Mouse (Mus musculus) ES-CJ7 (cell line): ENCODE data around the gene Zfp46.

Source experiments
- DNase-seq: peaks from one replicate; pipeline ENCODE4 v3.0.0; 2011; ENCODE audit warnings: low read depth, low spot score

The Zfp46 gene

DNA sequence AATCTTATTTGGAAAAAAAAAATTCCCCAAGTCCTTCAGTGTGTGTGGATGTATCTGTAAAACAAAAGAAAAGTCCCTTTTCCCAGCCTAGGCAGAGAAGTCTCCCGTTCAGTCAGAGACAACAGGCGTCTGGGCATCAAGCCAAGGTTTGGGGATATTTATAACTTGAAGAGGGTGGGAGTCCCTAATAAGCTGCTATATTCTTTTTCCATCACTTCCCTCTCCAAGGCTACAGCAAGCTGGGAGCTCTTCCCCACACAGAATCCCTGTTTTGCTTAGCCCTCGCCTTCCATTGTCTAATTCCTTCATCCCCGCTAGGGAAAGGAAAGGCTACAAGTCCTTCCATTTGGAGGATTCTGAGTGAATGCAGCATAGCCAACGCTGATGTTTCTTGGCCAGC, at the start of gene Zfp46:
Gene Zfp46, plus strand, starts transcription at position 229 of the 400 bp plus-strand sequence.
- no peak for DNase-seq

DNA sequence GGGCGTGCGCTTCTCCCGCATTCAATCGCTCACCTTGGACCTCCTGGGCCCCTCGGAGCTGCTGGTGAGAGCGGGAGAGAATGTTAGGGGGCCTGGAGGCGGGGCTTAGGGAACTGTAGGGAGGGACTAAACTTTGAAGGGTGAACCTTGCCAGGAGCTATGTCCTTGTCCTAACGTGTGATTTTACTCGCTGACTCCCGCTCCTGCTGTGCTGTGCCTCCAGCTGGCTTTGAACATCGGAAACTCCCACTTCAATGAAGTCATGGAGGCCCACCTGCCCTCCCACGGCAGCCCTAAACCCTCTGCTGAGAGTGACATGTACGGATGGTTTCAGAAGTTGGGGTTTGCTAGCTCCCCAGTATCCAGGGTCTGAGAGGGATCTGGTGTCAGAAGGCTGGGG, 45.8 kb upstream of the Zfp46 start:
- no peak for DNase-seq

DNA sequence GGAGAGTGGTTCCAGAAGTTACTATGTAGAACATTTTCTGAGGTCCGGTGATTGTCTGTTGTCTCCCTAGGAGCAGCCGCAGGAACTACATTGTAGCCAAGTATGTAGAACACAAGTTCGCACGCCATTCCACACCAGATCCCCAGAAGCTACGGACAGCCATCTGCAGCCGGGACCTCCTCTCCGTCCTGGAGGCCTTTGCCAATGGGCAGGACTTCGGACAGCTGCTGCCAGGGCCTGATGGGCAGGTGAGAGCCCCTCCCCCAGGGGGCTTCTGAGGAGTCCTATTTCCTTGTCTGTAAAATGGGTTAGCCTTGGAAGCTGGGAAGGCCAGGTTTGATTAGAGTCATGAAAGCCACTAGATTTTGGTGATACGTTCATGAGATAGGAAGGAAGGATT, 45.4 kb upstream of the Zfp46 start:
- no peak for DNase-seq

DNA sequence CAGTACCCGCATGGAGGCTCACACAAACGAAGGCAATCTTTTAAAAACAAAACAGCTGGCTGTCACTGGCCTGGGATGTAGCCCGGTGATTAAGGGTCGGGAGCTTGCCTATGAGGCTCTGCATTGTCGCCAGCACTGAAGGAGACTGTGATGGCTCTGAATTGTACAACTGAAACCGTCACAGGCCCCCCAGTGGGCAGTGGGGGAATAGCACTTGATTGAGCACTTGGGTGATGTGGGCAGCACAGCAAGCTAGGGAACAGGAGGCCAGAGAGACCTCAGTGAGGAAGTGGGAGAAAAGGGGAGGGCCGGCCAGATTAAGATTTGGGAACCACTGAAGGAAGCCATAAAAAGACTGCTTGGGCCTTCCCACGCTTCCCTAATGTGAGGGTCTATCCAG, 44.9 kb upstream of the Zfp46 start:
- DNase-seq: peak; percentile 89

DNA sequence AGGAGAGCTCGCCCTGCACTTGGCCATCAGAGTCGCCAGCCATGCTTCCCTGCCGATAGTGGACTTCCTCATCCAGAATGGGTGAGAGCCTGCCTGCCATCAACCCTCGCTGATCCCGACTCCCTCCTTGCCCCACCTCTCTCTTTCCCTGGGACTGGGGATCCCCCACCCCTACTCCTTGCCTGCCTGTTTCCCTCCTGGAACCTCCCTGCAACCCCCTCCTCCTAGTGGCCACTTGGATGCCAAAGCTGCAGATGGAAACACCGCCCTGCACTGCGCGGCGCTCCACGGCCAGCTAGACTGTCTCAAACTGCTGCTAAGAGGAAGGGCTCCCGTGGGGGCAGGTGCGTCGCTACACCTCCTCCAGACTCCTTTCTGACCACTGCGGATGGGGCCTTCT, 44.4 kb upstream of the Zfp46 start:
- DNase-seq: no peak

DNA sequence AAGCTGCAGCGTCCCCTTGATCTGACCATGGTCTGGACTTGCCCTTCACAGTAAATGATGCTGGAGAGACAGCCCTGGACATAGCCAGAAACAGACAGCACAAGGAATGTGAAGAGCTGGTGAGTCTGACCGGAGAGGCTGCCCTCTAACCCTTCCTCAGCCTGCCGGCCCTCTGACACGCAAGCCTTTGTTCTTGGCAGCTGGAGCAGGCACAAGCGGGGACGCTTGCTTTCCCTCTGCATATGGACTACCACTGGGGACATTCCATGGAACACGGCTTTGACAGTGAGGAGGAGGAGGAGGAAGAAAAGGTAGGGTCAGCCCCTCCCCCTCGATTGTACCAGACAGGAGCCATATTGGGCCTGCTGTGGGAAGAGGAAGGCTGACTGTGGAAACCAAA, 43.5 kb upstream of the Zfp46 start:
- no peak for DNase-seq

DNA sequence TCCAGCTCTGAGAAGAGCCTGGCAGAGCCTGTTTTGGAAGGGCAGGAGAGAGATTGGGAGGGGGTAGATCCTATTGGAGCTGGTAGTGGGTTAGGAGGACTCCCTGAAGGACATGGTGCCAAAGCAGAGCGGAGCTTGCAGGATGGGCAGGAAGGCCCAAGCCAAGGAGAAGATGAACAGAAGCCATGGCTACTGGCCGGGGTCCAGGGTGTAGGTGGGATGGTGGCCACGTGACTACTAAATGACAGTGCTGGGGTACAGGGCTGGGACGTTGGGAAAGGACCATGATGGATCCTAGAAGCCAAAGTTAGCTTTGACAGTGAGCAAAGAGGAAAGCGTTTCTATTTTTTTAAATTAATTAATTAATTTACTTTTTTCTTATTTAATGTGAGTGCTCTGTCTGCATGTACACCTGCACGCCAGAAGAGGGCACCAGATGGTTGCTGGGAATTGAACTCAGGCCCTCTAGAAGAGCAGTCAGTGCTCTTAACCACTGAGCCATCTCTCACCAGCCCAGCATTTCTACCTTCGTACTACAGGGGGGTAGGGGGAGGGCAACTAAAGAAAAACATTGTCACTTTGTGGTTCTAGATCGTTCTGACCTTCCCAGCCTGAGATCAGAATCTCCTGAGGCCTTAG, 42.3 kb upstream of the Zfp46 start:
- peak; percentile 59 for DNase-seq

DNA sequence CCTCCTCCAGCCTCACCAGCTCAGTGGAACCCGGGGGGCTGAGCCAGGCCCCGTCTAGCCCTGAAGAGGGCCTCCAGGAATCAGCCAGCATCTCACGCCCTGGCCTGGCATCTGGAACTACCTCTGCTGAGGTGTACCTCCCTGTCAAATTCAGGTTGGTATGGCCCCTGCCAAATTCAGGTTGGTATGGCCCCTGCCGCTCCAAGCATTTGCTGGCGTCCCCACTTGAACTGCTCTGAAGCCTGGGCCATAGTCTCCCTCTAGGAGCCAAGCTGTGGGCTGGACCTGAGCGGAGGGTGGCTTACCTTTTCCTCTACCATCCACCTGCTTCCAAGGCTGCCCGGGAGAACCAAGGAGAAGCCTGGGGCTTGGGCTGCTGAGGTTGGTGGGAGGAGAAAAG, 41.8 kb upstream of the Zfp46 start:
- no peak for DNase-seq

DNA sequence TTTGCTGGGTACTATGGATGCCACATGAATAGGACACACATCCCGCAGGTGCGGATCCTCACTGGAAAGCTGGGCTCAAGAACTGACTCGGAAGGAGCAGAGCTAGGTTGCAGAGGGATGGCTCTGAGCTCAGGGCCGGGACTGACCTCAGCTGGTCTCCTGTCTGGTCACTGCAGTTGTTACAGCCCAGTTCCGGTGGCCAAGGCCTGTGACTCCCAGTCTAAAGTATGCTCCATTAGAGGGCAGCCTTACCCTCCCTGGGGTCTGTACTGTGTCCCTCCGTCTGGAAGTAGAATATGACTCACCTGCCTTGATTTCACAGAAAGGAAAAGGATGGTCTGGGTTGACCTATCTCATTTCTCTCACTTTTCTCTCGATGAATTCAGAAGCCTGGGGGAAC, 40.3 kb upstream of the Zfp46 start:
- DNase-seq: no peak

DNA sequence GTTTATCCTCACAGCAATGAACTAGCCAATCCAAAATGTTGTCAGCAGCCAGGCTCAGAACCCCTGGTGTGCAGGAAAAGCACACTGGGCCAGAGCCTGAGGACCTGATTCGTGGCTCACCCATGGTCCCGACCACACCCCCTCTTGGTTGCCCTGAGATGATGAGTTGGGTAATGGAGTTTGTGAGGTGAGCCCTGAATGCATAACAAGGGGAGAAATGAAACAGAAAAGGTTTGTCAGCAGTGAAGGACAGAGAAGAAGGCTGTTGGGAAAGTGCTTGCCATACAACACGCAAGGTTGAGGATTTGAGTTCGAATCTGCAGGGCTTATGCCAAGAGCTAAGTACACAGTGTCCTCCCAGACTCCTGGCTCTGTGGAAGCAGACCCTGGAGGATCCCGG, 38.8 kb upstream of the Zfp46 start:
- DNase-seq: peak; percentile 64

DNA sequence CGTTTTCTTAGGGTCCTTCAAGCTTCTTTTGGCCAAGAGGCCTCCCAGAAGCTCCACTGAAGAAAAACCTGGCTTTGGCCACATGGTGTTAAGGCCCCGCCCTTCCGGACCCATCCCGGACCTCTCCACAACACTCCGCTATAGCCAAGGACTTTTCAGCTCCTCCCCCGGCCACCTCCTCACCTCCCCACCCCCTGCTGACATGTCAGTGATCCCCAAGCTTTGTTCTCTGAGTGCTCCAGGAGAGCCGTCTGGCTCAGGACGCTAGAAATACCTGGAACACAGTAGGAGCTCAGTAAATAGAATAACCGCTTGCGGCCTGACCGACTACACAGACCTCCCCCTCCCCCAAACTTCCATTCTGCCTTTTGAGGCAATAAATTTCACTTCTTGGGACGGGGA, 37.9 kb upstream of the Zfp46 start:
- DNase-seq: peak; percentile 97

DNA sequence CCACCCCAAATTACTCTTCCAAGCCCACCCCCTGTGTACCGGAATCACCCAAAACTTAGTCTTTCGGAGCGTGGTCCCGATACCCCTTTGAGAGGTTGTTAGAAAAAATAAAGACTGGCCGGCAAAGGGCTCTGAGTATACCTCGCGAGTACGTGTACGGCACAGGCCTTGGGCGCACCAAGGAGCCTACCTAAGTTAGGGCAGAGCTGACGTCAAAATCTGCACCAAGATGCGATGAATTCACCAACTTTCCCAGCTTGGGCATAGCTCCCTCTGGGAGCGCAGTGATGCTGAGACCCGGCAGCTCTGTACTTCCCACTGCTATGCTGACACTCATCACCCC, 37.1 kb upstream of the Zfp46 start:
- DNase-seq: peak; percentile 69

DNA sequence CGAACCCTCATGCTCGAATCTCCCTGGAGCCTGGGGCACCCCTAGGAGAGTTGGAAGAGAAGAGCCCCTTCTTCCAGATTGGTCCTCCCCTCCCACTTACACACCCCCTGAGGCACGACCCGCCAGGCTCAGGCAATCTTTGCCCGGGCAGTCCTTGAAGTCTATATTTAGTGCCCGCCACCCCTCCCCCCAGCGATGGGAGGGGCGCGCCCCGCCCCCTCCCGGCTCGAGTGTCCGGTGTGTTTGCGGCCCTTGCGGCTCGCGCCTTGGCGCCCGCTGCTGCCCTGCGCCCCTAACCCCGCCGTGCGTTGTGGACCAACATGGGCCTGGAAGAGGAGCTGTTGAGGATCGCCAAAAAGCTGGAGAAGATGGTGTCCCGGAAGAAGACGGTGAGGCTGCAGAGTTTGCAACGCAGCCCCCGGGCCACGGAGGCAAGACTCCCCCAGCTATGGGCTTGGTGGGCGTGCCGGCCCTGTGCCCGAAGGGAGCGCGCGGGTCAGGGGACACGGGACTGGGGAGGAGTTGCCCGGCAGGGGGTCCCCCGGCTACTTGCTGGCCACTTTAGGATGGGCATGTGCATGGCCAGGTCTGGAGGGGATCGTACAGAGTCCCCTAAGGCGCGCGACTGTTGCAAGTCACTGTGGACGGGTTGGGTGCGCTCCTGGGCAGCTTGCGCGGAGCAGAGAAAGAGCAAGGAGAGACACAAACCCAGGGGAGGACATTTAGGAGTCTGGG, 36.6 kb upstream of the Zfp46 start, which contains the start of gene Tcea3:
Gene Tcea3, plus strand, starts transcription at position 1 of the 735 bp plus-strand sequence.
- DNase-seq: peak; percentile 79

DNA sequence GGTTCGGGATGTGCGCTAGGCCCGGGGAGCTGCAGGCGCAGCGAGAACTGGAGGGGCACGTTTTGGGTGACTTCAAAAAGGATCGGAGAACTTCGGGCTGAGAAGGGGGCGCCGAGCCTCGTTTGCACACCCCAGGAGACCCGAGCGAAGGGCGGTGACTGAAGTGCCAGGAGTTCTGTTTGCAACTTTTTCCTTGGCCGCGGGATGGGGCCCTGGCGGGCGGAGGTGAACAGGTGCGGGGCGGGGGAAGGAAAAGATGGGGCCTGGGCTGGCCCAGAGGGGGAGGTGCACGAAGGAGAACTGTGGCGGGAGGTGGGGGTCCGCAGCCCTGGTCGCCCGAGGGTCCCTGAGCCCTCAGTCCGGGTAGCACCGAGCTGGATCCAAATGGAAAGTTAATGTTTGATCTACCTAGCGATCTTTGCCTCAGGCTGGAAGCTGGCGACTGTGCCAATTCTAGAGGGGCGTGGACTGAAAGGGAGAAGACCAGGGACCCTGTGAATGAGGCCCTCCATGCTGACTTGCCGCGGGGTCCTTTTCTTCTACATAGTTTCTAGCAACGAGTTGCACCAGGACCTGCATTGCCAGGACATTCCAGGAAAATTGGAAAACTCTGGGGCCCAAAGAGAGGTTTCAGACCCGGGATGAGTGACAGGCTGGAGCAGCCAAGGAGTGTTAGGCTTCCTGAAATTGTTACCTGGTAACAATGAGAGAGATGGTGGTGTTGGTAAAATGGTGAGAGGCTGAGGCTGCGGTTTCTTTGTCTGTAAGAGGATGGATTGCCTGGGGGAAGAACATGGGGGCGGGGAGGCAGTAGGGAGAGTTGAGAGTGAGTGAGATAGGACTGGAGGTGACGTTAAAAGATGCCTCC, 35.8 kb upstream of the Zfp46 start:
- peak; percentile 63 for DNase-seq

DNA sequence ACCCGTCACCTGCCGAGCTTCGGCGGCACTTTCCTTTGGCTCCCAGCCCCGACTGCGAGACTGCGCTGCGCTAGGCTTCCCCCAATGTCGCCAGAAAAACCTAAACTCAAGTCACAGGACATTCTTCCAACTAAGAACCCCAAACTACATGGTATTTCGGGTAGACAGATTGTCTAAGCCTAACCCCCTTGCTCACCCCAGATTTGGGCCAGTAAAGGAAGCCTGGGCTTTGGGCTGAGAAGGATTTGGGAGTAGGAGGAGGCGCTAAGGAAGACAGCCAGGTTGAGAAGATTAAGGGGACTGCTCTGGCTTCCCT, 35.2 kb upstream of the Zfp46 start:
- DNase-seq: no peak

DNA sequence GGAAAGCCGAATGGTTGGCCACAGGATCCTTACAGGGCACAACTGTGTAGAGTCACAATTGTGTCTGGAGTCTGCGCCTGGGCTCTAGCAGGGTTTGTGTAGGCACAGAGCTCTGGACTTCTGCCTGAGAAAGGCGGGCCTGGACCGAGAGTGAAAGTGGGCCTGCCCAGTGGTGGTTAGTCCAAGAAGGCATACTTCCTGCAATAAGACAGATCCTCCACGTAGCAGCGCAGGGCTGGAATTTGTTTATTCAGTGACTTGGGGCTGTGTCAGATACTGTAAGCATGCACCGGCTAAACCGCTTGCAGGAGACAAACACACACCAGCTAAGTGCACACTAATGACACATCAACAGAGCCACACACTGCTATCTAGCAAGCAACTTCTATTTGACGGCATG, 34.7 kb upstream of the Zfp46 start:
- DNase-seq: no peak

DNA sequence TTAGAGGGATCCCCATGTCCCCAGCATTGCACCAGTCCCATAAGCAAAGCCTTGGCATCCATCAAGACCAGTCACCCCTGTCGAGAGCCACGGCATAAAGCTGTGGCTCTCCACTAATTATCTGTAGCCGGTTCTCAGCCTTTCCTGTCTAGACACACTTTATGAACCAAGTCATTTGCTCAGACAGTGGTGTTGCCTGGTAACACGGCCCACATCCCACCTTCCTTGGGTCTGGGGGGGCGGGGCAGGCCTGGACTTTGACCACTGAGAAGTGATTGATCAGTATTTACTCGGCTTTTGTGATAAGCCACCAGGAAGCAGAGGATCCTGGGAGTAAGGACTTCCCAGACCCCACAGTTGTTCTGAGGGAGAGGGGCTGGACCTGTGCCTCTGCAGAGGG, 28.6 kb upstream of the Zfp46 start:
- DNase-seq: no peak

DNA sequence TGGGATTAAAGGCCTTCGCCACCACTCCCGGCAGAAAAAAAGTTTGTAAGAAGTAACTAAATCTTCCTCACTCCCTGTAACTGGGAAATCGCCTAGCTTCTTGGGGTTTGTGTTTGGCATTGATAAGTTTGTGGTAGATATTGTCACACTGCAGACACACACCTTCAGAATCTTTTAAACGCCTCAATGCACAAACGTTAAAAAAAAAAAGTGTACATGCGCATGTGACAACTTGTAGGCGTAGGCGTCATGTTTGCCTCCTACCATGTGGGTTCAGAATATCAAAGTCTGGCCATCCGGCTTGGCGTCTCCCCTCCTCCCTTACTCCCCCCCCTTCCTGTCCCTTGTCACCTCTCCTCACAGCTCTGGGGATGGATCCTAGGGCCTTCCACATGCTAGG, 27.8 kb upstream of the Zfp46 start:
- no peak for DNase-seq

DNA sequence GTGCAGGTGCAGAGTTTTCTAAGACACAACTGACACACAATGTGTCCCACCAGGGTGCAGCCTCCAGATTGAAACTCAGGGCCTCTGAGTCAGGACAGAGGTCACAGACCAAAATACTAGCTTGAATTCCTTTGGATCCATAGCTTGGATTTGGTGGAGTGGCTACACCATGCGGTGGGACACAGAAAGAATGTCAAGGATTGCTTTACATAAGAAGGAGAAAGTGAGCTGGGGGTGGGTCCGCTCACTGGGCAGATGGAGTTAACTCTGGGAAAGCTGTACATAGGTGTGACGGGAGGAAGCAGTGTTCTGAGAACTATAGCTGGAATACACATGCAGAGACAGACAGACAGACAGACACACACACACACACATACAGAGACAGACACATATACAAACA, 24.6 kb upstream of the Zfp46 start:
- DNase-seq: peak; percentile 82

DNA sequence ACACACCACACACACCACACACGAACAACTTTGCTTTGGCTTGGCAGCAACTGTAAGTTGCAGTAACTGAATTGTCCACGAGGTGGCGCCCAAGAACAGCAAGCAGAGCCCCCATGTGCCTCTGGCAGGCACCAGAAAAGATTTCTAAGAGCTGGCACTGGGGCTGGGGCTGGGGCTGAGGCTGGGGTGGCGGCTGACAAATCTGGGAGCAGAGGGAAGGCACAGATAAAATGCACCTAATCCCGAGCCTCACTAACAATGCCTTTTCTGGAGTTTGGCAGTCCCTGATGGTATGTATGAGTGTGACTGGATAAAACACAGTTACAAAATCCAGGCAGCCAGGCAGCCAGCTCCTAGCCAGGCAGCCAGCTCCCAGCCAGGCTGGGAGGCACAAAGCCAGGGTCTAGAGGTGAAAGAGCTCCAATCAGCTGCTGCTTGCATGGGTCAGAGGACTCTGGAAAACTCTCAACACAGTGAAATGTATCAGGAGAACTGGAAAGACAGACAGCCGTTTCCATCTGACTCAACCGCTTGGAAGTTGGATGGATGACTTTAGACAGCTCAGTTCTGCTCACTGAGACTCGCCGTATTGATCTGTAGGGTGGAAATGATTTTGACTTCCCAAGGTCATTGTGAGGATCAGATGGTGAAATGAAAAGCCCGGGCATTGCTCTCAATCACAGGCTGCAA, 23.8 kb upstream of the Zfp46 start:
- peak; percentile 75 for DNase-seq

DNA sequence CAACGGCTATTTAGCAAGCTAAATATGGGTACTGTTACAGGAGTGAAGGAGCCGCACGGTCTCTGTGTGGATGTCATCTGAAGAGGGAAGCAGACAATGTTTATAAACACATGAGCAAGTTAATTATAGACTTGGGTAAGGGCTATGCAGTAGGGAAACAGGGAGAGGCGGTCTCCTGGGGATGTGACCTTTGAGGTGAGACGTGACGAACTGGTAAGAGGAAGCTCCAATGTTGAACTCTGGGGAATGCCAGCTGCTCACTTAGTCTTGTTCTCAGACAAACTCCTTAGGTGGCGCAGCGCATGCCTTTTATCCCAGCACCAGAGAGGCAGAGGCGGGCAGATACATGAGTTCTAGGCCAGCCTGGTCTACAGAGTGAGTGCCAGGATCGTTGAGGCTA, 22.6 kb upstream of the Zfp46 start:
- no peak for DNase-seq

DNA sequence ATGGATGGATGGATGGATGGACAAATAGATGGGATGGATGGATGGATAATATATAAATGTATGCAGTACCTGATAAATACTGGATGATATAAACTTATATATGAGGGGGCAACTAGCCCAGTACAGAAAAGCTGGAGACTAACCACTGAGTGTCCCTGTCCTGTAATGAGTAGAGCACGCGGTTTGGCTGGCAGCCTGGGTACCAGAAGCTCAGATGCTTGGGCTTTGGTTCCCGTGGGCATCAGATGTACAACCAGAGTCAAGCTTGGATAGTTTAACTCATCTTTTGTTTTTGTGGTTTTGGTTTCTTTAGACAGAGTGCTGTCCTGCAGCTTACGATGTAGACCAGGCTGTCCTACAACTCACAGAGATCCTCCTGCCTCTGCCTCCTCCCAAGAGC, 20.9 kb upstream of the Zfp46 start:
- no peak for DNase-seq
